Mouse (Mus musculus) ES-E14 (cell line): ENCODE measurements around the gene Rgl3.

Experiments used
- HCFC1 ChIP-seq: IDR thresholded peaks from 2 replicates; pipeline ENCODE4 v1.6.1; 2012; ENCODE audit warnings: low read length, inconsistent platforms, borderline replicate concordance; ENCODE audit not compliant: insufficient read depth
- MAFK ChIP-seq: IDR thresholded peaks from 2 replicates; pipeline ENCODE4 v1.6.1; 2014; ENCODE audit warnings: mild to moderate bottlenecking, low read depth, low read length, inconsistent platforms; ENCODE audit not compliant: insufficient read depth
- ZC3H11A ChIP-seq: IDR thresholded peaks from 2 replicates; pipeline ENCODE4 v1.6.1; 2012; ENCODE audit warnings: low read depth, mild to moderate bottlenecking, inconsistent platforms, low read length, borderline replicate concordance
- ZNF384 ChIP-seq: IDR thresholded peaks from 2 replicates; pipeline ENCODE4 v1.6.1; 2012; ENCODE audit warnings: low read depth, low read length, inconsistent platforms

- TF ChIP-seq ZC3H11A (no peak), ZNF384 (no peak), MAFK (no peak), HCFC1 (no peak)
These were observed 56.7 kb downstream of the Rgl3 start for GRCm38 (mm10) chr9:21932445-21933137.
